Mouse (Mus musculus): ENCODE results near the gene Cdk12. TPM values are rescaled to one million over a fixed set of nuclear protein-coding genes. Genes with fewer than 3 reads are reported as not detected.

Cdk12 gene
- polyA plus RNA-seq, 1 experiment from 2014 or later = 16.5 TPM

GRCm38 (mm10) chr11:98321677-98322003, 118.8 kb downstream of the Cdk12 start:
- DNase-seq (ENCODE audit: low spot score) (no peak), ATAC-seq (ENCODE audit: low FRiP score) (no peak)
- H3K9ac ChIP-seq (ENCODE audit: low read depth, low read length) = no peak overlapping the region
- no peaks in the 10 kb centered on the region for H3K4me1 ChIP-seq (replicated peaks; ENCODE audit: control insufficient read depth, insufficient read depth, low read length)
- H3K4me2 ChIP-seq (replicated peaks; ENCODE audit: low read depth, low read length) = no peak overlapping the region
- no peak overlapping the region for H3K27ac ChIP-seq (ENCODE audit: low read depth, low read length)
- WGBS = 2% methylated on average over 5 of the region's 5 CpGs
- no peaks in the 10 kb centered on the region for H3K36me3 ChIP-seq (ENCODE audit: control insufficient read depth, insufficient read depth, low read length)
- H3K4me3 ChIP-seq (ENCODE audit: low read depth, low read length) = no peak overlapping the region
- no peaks in the 10 kb centered on the region for H3K9me3 ChIP-seq (ENCODE audit: control insufficient read depth, low read length)
- peaks cover 96% of the 10 kb centered on the region for H3K27me3 ChIP-seq (ENCODE audit: control insufficient read depth, insufficient read depth, low read length)

DNA sequence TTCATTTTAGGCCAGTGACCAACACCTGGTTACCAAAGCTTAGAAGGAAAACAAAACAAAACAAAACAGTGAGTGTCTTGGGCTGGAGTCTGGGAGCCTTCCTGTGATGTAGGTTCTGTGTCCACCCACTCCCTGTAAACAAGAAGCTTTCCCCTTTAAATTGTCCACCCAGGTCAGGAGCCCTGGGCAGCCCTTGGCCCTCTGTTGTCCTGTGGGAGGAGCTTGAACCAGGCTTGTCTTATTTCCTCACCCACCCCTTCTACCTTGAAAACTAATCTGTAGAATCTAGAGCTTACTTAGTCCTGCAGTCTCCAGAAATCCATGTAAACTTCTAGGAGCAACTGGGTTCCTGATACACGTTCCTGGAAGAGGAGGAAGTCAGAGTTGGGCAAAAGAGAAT, 119.3 kb downstream of the Cdk12 start:
- no peak overlapping the region for H3K4me3 ChIP-seq (ENCODE audit: low read depth, low read length)
- peaks cover 96% of the 10 kb centered on the region for H3K27me3 ChIP-seq (ENCODE audit: control insufficient read depth, insufficient read depth, low read length)
- H3K36me3 ChIP-seq (ENCODE audit: control insufficient read depth, insufficient read depth, low read length) = no peaks in the 10 kb centered on the region
- H3K27ac ChIP-seq (ENCODE audit: low read depth, low read length) = no peak overlapping the region
- no peak for DNase-seq (ENCODE audit: low spot score)
- H3K9ac ChIP-seq (ENCODE audit: low read depth, low read length) = no peak overlapping the region
- no peak overlapping the region for H3K4me2 ChIP-seq (replicated peaks; ENCODE audit: low read depth, low read length)
- no peak for ATAC-seq (ENCODE audit: low FRiP score)
- H3K9me3 ChIP-seq (ENCODE audit: control insufficient read depth, low read length) = no peaks in the 10 kb centered on the region
- H3K4me1 ChIP-seq (replicated peaks; ENCODE audit: control insufficient read depth, insufficient read depth, low read length) = no peaks in the 10 kb centered on the region
- WGBS = 6% methylated on average over 1 of the region's 1 CpGs

DNA sequence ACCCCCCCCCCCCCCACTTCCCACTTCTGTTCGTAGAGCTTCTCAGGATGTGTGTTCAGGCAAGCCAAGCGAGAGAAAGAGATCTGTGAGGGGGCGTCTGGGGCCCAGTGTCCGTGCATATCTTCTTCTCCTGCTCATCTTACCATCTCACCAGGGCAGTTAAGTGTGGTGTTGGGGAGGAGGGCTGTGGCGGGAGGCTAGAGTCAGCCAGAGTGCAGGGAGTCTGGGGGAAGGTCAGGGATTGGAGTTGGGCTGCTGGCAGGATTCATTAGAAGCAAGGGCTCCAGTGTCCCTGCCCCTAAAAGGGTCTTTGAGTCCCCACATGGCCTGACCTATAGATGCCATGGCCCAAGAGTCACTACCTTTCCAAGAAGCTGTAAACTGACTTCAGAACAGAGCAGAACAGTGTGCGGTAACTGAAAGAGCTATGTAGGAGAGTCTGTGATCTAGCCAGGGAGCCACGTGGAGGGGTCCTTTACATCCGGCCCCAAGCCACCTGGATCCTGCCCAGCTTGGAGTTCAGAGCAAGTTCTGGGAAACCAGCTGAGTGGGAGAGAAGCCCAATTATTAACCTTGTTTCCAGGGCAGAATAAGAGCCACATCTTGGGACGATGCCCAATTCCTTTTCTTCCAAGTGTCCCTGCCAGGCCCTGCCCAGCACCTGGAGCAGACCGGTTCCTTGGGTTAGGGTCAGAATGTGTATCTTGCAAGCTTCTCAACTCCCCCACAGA, 120.4 kb downstream of the Cdk12 start:
- no peak for ATAC-seq (ENCODE audit: low FRiP score)
- no peaks in the 10 kb centered on the region for H3K9me3 ChIP-seq (ENCODE audit: control insufficient read depth, low read length)
- peaks cover 4% of the 10 kb centered on the region; the same call in 1 of the 2 replicates for H3K4me1 ChIP-seq (replicated peaks; ENCODE audit: control insufficient read depth, insufficient read depth, low read length)
- no peak overlapping the region for H3K4me3 ChIP-seq (ENCODE audit: low read depth, low read length)
- H3K27me3 ChIP-seq (ENCODE audit: control insufficient read depth, insufficient read depth, low read length) = peaks cover 97% of the 10 kb centered on the region
- no peak overlapping the region for H3K4me2 ChIP-seq (replicated peaks; ENCODE audit: low read depth, low read length)
- DNase-seq (ENCODE audit: low spot score) = no peak
- WGBS = 1% methylated on average over 10 of the region's 10 CpGs
- no peak overlapping the region for H3K27ac ChIP-seq (ENCODE audit: low read depth, low read length)
- H3K9ac ChIP-seq (ENCODE audit: low read depth, low read length) = no peak overlapping the region
- no peaks in the 10 kb centered on the region for H3K36me3 ChIP-seq (ENCODE audit: control insufficient read depth, insufficient read depth, low read length)

- H3K4me2 ChIP-seq (replicated peaks; ENCODE audit: low read depth, low read length) = no peak overlapping the region
- peaks cover 6% of the 10 kb centered on the region; the same call in 1 of the 2 replicates for H3K4me1 ChIP-seq (replicated peaks; ENCODE audit: control insufficient read depth, insufficient read depth, low read length)
- H3K9ac ChIP-seq (ENCODE audit: low read depth, low read length) = no peak overlapping the region
- H3K36me3 ChIP-seq (ENCODE audit: control insufficient read depth, insufficient read depth, low read length) = no peaks in the 10 kb centered on the region
- DNase-seq (ENCODE audit: low spot score) (peak; percentile 62), ATAC-seq (ENCODE audit: low FRiP score) (no peak)
- no peak overlapping the region for H3K27ac ChIP-seq (ENCODE audit: low read depth, low read length)
- H3K27me3 ChIP-seq (ENCODE audit: control insufficient read depth, insufficient read depth, low read length) = peaks cover 97% of the 10 kb centered on the region
- H3K9me3 ChIP-seq (ENCODE audit: control insufficient read depth, low read length) = no peaks in the 10 kb centered on the region
- no peak overlapping the region for H3K4me3 ChIP-seq (ENCODE audit: low read depth, low read length)
- WGBS = under 1% methylated on average over 9 of the region's 9 CpGs
These were observed 121.1 kb downstream of the Cdk12 start for GRCm38 (mm10) chr11:98323933-98324332.

- no peak overlapping the region for H3K27ac ChIP-seq (ENCODE audit: low read depth, low read length)
- DNase-seq (ENCODE audit: low spot score) = no peak
- peaks cover 98% of the 10 kb centered on the region for H3K27me3 ChIP-seq (ENCODE audit: control insufficient read depth, insufficient read depth, low read length)
- no peaks in the 10 kb centered on the region for H3K36me3 ChIP-seq (ENCODE audit: control insufficient read depth, insufficient read depth, low read length)
- peaks cover 6% of the 10 kb centered on the region; the same call in 1 of the 2 replicates for H3K4me1 ChIP-seq (replicated peaks; ENCODE audit: control insufficient read depth, insufficient read depth, low read length)
- no peak overlapping the region for H3K4me2 ChIP-seq (replicated peaks; ENCODE audit: low read depth, low read length)
- no peak overlapping the region for H3K4me3 ChIP-seq (ENCODE audit: low read depth, low read length)
- no peak for ATAC-seq (ENCODE audit: low FRiP score)
- H3K9me3 ChIP-seq (ENCODE audit: control insufficient read depth, low read length) = no peaks in the 10 kb centered on the region
- no peak overlapping the region for H3K9ac ChIP-seq (ENCODE audit: low read depth, low read length)
- 3% methylated on average over 14 of the region's 14 CpGs for WGBS
These were observed 122.4 kb downstream of the Cdk12 start for GRCm38 (mm10) chr11:98325191-98325820.

- 3% methylated on average over 22 of the region's 22 CpGs for WGBS
- DNase-seq (ENCODE audit: low spot score) (no peak), ATAC-seq (ENCODE audit: low FRiP score) (no peak)
- H3K9me3 ChIP-seq (ENCODE audit: control insufficient read depth, low read length) = no peaks in the 10 kb centered on the region
- H3K4me1 ChIP-seq (replicated peaks; ENCODE audit: control insufficient read depth, insufficient read depth, low read length) = peaks cover 6% of the 10 kb centered on the region; the same call in 1 of the 2 replicates
- peaks cover 98% of the 10 kb centered on the region for H3K27me3 ChIP-seq (ENCODE audit: control insufficient read depth, insufficient read depth, low read length)
- no peak overlapping the region for H3K4me2 ChIP-seq (replicated peaks; ENCODE audit: low read depth, low read length)
- no peak overlapping the region for H3K9ac ChIP-seq (ENCODE audit: low read depth, low read length)
- H3K27ac ChIP-seq (ENCODE audit: low read depth, low read length) = no peak overlapping the region
- no peak overlapping the region for H3K4me3 ChIP-seq (ENCODE audit: low read depth, low read length)
- no peaks in the 10 kb centered on the region for H3K36me3 ChIP-seq (ENCODE audit: control insufficient read depth, insufficient read depth, low read length)
These were observed 123.0 kb downstream of the Cdk12 start for GRCm38 (mm10) chr11:98325821-98326218.

DNA sequence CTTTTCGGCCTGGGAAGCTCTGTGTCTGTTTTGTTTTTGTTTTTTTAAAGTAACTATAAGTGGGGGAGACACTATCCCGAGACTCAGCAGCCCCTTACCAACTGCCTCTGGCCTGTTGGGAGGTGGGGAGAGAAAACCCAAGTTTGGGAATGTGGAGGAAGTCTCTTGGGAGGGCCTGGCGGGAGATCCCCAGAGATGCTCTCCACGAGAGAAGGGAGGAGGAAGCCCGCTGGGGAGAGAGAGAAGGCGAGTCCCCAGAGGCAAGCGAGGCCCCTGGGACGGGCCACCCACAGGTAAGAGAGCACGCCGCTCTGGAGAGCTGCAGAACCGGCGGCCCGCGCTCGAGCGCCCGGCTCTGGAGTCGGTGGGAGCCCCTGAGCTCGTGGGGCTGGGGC, 123.9 kb downstream of the Cdk12 start:
- Histone ChIP-seq H3K36me3 (ENCODE audit: control insufficient read depth, insufficient read depth, low read length) (no peaks in the 10 kb centered on the region), H3K27me3 (ENCODE audit: control insufficient read depth, insufficient read depth, low read length) (peaks cover 98% of the 10 kb centered on the region), H3K4me2 (replicated peaks; ENCODE audit: low read depth, low read length) (no peak overlapping the region), H3K9me3 (ENCODE audit: control insufficient read depth, low read length) (no peaks in the 10 kb centered on the region), H3K4me1 (replicated peaks; ENCODE audit: control insufficient read depth, insufficient read depth, low read length) (peaks cover 6% of the 10 kb centered on the region; the same call in 1 of the 2 replicates), H3K27ac (ENCODE audit: low read depth, low read length) (no peak overlapping the region), H3K9ac (ENCODE audit: low read depth, low read length) (no peak overlapping the region), H3K4me3 (ENCODE audit: low read depth, low read length) (peak overlapping the region; percentile 23; the same call in 1 of the 2 replicates)
- DNase-seq (ENCODE audit: low spot score) = no peak
- WGBS = under 1% methylated on average over 19 of the region's 19 CpGs
- no peak for ATAC-seq (ENCODE audit: low FRiP score)

- peaks cover 6% of the 10 kb centered on the region; the same call in 1 of the 2 replicates for H3K4me1 ChIP-seq (replicated peaks; ENCODE audit: control insufficient read depth, insufficient read depth, low read length)
- ATAC-seq (ENCODE audit: low FRiP score) (no peak), DNase-seq (ENCODE audit: low spot score) (peak; percentile 69)
- peak overlapping the region; percentile 38 for H3K4me2 ChIP-seq (replicated peaks; ENCODE audit: low read depth, low read length)
- peak overlapping the region; percentile 23 for H3K4me3 ChIP-seq (ENCODE audit: low read depth, low read length)
- H3K9ac ChIP-seq (ENCODE audit: low read depth, low read length) = no peak overlapping the region
- no peaks in the 10 kb centered on the region for H3K36me3 ChIP-seq (ENCODE audit: control insufficient read depth, insufficient read depth, low read length)
- H3K9me3 ChIP-seq (ENCODE audit: control insufficient read depth, low read length) = no peaks in the 10 kb centered on the region
- H3K27ac ChIP-seq (ENCODE audit: low read depth, low read length) = no peak overlapping the region
- under 1% methylated on average over 97 of the region's 97 CpGs for WGBS
- H3K27me3 ChIP-seq (ENCODE audit: control insufficient read depth, insufficient read depth, low read length) = peaks cover 98% of the 10 kb centered on the region
These were observed 124.5 kb downstream of the Cdk12 start for GRCm38 (mm10) chr11:98327136-98328030.
